Mouse (Mus musculus): ENCODE results near the gene Evx1. TPM values are rescaled to one million over a fixed set of nuclear protein-coding genes. Genes with fewer than 3 reads are reported as not detected.

Gene Evx1
- 1.3 and 1.5 TPM in 2 replicates for polyA plus RNA-seq (2014; fragmentation: Nextera tagmentation; extraction: Ambion mirVana)

DNA sequence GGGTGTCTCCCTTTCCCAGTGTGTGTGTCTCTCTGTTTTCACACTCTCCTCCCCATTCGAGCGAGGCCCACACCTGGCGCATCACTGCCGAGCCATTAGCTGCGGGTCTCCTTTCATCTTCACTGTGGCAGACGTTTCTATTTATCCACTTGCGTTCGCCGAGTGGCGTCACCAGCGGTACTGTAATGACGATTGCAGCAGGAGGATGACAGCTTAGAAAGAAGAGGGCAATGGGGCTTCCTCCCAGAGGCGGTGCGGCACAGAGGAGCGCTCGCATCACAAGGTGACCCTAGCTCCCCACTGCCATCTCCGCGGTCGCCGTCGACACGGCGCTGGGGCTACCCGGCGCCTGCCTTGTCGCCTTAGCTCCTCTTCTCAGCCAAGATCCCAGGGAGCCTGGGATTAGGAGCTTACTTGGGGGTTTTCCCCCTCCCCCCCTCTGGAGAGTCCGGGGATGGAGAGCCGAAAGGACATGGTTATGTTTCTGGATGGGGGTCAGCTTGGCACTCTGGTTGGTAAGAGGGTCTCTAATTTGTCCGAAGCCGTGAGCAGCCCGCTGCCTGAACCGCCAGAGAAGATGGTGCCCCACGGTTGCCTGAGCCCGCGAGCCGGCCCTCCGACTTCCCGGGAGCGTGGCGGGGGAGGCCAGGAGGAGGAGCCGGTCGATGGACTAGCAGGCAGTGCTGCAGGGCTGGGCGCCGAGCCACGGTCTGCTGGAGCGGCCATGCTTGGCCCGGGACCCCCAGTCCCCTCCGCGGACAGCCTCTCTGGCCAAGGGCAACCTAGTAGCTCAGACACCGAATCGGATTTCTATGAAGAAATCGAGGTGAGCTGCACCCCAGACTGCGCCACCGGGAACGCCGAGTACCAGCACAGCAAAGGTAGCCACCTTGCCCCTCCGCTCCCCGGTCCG lies at the start of gene Evx1:
Gene Evx1 (plus strand): TSS at position 108 of the 913 bp plus-strand sequence.
- Histone ChIP-seq H3K4me2 (ENCODE audit: low read length) (0 out of 2 replicates have a peak within 1 kb of the TSS, but pooled peaks have one; percentile 6), H3K27ac (replicated peaks; ENCODE audit: low read depth, low read length) (peak within 1 kb of the TSS; percentile 41), H3K4me1 (ENCODE audit: control insufficient read depth, insufficient read depth, low read length) (no peaks in the 10 kb centered on the region), H3K36me3 (ENCODE audit: control insufficient read depth, insufficient read depth, low read length) (no peaks in the 10 kb centered on the region), H3K9me3 (ENCODE audit: control insufficient read depth, low read length) (no peaks in the 10 kb centered on the region), H3K9ac (replicated peaks; ENCODE audit: low read length) (no peak within 1 kb of the TSS), H3K27me3 (ENCODE audit: control insufficient read depth, insufficient read depth, low read length) (peaks cover 96% of the 10 kb centered on the region), H3K4me3 (replicated peaks; ENCODE audit: low read depth, low read length) (peak within 1 kb of the TSS; percentile 14)
- DNase-seq: peak; percentile 49
- under 1% methylated on average over 59 of the region's 59 CpGs for WGBS
- no peak for ATAC-seq (ENCODE audit: low FRiP score, low TSS enrichment)

DNA sequence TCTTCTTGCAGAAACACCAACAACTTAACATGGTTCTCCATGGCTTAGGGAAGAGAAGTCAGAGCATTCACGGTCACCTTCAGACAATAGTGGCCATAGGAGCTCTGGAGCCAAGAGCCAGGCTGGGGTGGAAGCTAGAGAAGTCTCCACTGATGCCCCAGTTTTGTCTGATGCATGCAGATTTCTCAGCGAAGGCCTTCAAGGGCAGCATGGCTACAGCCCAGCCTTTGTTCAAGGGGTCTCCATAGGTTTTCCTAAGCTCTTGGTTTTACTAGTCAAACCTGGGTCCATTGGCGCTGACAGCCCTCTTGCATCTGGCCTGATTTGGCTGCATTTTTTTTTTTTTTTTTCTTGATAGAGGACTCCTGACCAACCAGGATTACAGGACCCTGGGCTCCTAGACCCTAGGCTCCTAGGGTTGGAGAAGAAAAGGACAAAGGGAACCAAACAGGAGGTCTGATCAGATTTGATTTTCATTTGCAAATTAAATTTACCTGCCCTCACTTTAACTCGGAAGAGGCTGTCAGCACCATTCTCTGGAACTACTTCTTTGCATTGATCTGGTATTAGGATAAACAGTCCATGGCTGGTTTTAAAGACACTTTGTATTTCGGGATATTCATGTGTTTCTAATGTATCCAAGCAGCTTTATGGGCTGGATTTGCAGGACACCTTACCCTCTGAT lies 49.0 kb upstream of the Evx1 start:
- peak; percentile 3 for DNase-seq
- H3K4me1 ChIP-seq (ENCODE audit: control insufficient read depth, insufficient read depth, low read length): no peaks in the 10 kb centered on the region
- WGBS: 3% methylated on average over 5 of the region's 5 CpGs

DNA sequence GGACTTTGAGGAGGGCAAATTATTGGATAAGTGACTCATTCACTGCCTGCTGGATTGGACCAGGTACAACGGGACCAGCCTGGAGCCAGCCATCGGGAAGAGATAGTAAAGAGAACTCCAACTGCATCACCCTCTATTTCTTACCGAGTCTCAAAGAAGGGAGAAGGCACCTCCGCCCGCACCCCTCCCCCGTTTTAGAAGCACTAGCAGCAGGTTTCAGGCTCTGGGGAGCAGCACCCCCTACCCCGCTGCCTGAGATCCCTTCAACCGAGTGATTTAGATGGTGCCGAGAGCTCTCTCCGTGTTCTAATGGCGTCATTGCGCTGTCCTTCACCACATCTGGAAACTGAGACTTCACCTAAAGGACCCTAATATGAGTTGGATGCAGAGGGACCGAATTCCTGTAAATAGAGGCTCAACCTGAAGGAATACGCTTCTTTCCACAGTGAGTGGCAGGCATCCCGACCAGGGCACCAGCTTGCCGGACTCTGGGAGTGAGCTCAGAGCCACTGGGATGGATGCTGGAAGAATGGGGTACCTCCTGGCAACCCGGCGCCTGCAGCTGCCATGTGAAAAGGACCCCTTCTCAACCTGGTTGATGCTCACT lies 47.9 kb upstream of the Evx1 start:
- WGBS: 2% methylated on average over 18 of the region's 18 CpGs
- Histone ChIP-seq H3K36me3 (ENCODE audit: control insufficient read depth, insufficient read depth, low read length) (no peaks in the 10 kb centered on the region), H3K4me1 (ENCODE audit: control insufficient read depth, insufficient read depth, low read length) (no peaks in the 10 kb centered on the region), H3K27ac (replicated peaks; ENCODE audit: low read depth, low read length) (no peak overlapping the region), H3K9ac (replicated peaks; ENCODE audit: low read length) (no peak overlapping the region), H3K9me3 (ENCODE audit: control insufficient read depth, low read length) (no peaks in the 10 kb centered on the region), H3K4me2 (ENCODE audit: low read length) (no peak overlapping the region), H3K4me3 (replicated peaks; ENCODE audit: low read depth, low read length) (no peak overlapping the region), H3K27me3 (ENCODE audit: control insufficient read depth, insufficient read depth, low read length) (peaks cover 96% of the 10 kb centered on the region)
- peak; percentile 7 for DNase-seq
- ATAC-seq (ENCODE audit: low FRiP score, low TSS enrichment): no peak

More for the DNA sequence above, 49.0 kb upstream of the Evx1 start:
- H3K36me3 ChIP-seq (ENCODE audit: control insufficient read depth, insufficient read depth, low read length): no peaks in the 10 kb centered on the region
- no peak overlapping the region for H3K4me3 ChIP-seq (replicated peaks; ENCODE audit: low read depth, low read length)
- no peak overlapping the region for H3K27ac ChIP-seq (replicated peaks; ENCODE audit: low read depth, low read length)
- peaks cover 93% of the 10 kb centered on the region for H3K27me3 ChIP-seq (ENCODE audit: control insufficient read depth, insufficient read depth, low read length)
- no peaks in the 10 kb centered on the region for H3K9me3 ChIP-seq (ENCODE audit: control insufficient read depth, low read length)
- no peak overlapping the region for H3K9ac ChIP-seq (replicated peaks; ENCODE audit: low read length)
- ATAC-seq (ENCODE audit: low FRiP score, low TSS enrichment): no peak
- H3K4me2 ChIP-seq (ENCODE audit: low read length): no peak overlapping the region

GRCm38 (mm10) chr6:52265913-52266665 lies 47.2 kb upstream of the Evx1 start:
- H3K27ac ChIP-seq (replicated peaks; ENCODE audit: low read depth, low read length): no peak overlapping the region
- no peaks in the 10 kb centered on the region for H3K9me3 ChIP-seq (ENCODE audit: control insufficient read depth, low read length)
- no peak overlapping the region for H3K4me2 ChIP-seq (ENCODE audit: low read length)
- H3K9ac ChIP-seq (replicated peaks; ENCODE audit: low read length): no peak overlapping the region
- DNase-seq (peak; percentile 31), ATAC-seq (ENCODE audit: low FRiP score, low TSS enrichment) (no peak)
- H3K27me3 ChIP-seq (ENCODE audit: control insufficient read depth, insufficient read depth, low read length): peaks cover 99% of the 10 kb centered on the region
- no peaks in the 10 kb centered on the region for H3K36me3 ChIP-seq (ENCODE audit: control insufficient read depth, insufficient read depth, low read length)
- no peak overlapping the region for H3K4me3 ChIP-seq (replicated peaks; ENCODE audit: low read depth, low read length)
- under 1% methylated on average over 19 of the region's 19 CpGs for WGBS
- no peaks in the 10 kb centered on the region for H3K4me1 ChIP-seq (ENCODE audit: control insufficient read depth, insufficient read depth, low read length)

- ATAC-seq (ENCODE audit: low FRiP score, low TSS enrichment): no peak
- H3K9ac ChIP-seq (replicated peaks; ENCODE audit: low read length): no peak overlapping the region
- H3K36me3 ChIP-seq (ENCODE audit: control insufficient read depth, insufficient read depth, low read length): no peaks in the 10 kb centered on the region
- no peaks in the 10 kb centered on the region for H3K9me3 ChIP-seq (ENCODE audit: control insufficient read depth, low read length)
- H3K4me1 ChIP-seq (ENCODE audit: control insufficient read depth, insufficient read depth, low read length): no peaks in the 10 kb centered on the region
- H3K27me3 ChIP-seq (ENCODE audit: control insufficient read depth, insufficient read depth, low read length): peaks cover 99% of the 10 kb centered on the region
- H3K4me3 ChIP-seq (replicated peaks; ENCODE audit: low read depth, low read length): no peak overlapping the region
- no peak overlapping the region for H3K4me2 ChIP-seq (ENCODE audit: low read length)
- under 1% methylated on average over 9 of the region's 9 CpGs for WGBS
- DNase-seq: no peak
- no peak overlapping the region for H3K27ac ChIP-seq (replicated peaks; ENCODE audit: low read depth, low read length)
Observed at GRCm38 (mm10) chr6:52266666-52266985, 46.7 kb upstream of the Evx1 start.

DNA sequence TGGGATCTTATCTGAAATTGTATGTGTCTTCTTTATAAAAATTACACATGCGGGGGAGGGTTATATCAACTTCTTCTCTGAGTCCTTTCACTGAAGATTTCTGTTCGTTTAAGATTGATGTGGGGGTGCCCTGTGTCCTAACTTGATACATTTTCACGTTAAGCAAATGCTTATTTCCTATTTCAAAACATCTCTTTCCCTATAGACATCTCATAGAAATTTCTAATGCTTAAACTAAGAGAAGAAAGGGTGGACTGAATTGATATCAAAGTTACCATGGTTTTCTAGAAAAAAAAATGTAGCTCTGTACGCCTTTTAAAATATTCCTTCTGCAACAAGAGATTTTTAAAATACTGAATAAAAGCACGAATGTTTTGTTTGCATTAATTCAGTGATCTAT lies 46.1 kb upstream of the Evx1 start:
- DNase-seq (peak; percentile 16), ATAC-seq (ENCODE audit: low FRiP score, low TSS enrichment) (no peak)
- H3K4me1 ChIP-seq (ENCODE audit: control insufficient read depth, insufficient read depth, low read length): no peaks in the 10 kb centered on the region
- no peak overlapping the region for H3K27ac ChIP-seq (replicated peaks; ENCODE audit: low read depth, low read length)
- 11% methylated on average over 5 of the region's 5 CpGs for WGBS
- H3K36me3 ChIP-seq (ENCODE audit: control insufficient read depth, insufficient read depth, low read length): no peaks in the 10 kb centered on the region
- H3K4me3 ChIP-seq (replicated peaks; ENCODE audit: low read depth, low read length): no peak overlapping the region
- H3K27me3 ChIP-seq (ENCODE audit: control insufficient read depth, insufficient read depth, low read length): peaks cover 97% of the 10 kb centered on the region
- H3K4me2 ChIP-seq (ENCODE audit: low read length): no peak overlapping the region
- no peaks in the 10 kb centered on the region for H3K9me3 ChIP-seq (ENCODE audit: control insufficient read depth, low read length)
- no peak overlapping the region for H3K9ac ChIP-seq (replicated peaks; ENCODE audit: low read length)

GRCm38 (mm10) chr6:52267691-52268090 lies 45.6 kb upstream of the Evx1 start:
- DNase-seq (no peak), ATAC-seq (ENCODE audit: low FRiP score, low TSS enrichment) (no peak)
- Histone ChIP-seq H3K4me3 (replicated peaks; ENCODE audit: low read depth, low read length) (no peak overlapping the region), H3K9ac (replicated peaks; ENCODE audit: low read length) (no peak overlapping the region), H3K27me3 (ENCODE audit: control insufficient read depth, insufficient read depth, low read length) (peaks cover 97% of the 10 kb centered on the region), H3K4me2 (ENCODE audit: low read length) (no peak overlapping the region), H3K9me3 (ENCODE audit: control insufficient read depth, low read length) (no peaks in the 10 kb centered on the region), H3K4me1 (ENCODE audit: control insufficient read depth, insufficient read depth, low read length) (no peaks in the 10 kb centered on the region), H3K27ac (replicated peaks; ENCODE audit: low read depth, low read length) (no peak overlapping the region), H3K36me3 (ENCODE audit: control insufficient read depth, insufficient read depth, low read length) (no peaks in the 10 kb centered on the region)
- WGBS: 6% methylated on average over 3 of the region's 3 CpGs

DNA sequence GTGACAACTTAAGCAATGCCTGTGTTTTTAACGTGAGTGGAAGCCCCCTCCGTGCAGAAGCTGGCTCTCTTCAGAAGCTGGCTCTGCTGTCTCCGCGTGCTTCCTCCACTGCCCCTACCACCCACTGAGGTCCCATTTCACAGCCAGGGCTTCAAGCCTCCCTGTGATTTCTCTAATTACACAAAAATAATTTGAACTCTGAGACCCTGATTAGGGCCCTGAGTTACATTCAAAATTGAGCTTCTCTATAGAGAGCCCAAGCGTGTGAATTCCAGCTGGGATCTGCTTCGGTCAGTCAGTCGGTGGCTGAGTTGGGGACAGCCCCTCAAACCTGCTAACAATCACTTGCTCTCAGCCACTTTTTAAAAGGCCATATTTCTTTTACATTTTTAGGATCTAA lies 45.0 kb upstream of the Evx1 start:
- H3K4me3 ChIP-seq (replicated peaks; ENCODE audit: low read depth, low read length): no peak overlapping the region
- H3K36me3 ChIP-seq (ENCODE audit: control insufficient read depth, insufficient read depth, low read length): no peaks in the 10 kb centered on the region
- H3K27ac ChIP-seq (replicated peaks; ENCODE audit: low read depth, low read length): no peak overlapping the region
- 2% methylated on average over 7 of the region's 7 CpGs for WGBS
- H3K27me3 ChIP-seq (ENCODE audit: control insufficient read depth, insufficient read depth, low read length): peaks cover 97% of the 10 kb centered on the region
- H3K9ac ChIP-seq (replicated peaks; ENCODE audit: low read length): no peak overlapping the region
- DNase-seq (no peak), ATAC-seq (ENCODE audit: low FRiP score, low TSS enrichment) (no peak)
- no peaks in the 10 kb centered on the region for H3K4me1 ChIP-seq (ENCODE audit: control insufficient read depth, insufficient read depth, low read length)
- no peak overlapping the region for H3K4me2 ChIP-seq (ENCODE audit: low read length)
- no peaks in the 10 kb centered on the region for H3K9me3 ChIP-seq (ENCODE audit: control insufficient read depth, low read length)

Data from midbrain, embryonic 14.5 days (tissue).